1 mouse cellular context compared by ENCODE assay signal in genomic region chr15:81856938-81857723, GRCm38 (mm10).
TF ChIP-seq lines count a peak whose summit lies in the region.

No protein-coding gene starts in this region.

TF ChIP-seq in MEL, 35 proteins besides CTCF, POLR2A, EP300 and RAD21:
- TF ChIP-seq CHD1 (IDR thresholded peaks at IDR 0.05; ENCODE audit: low read depth, low read length) (0 out of 2 replicates have a peak, but pooled peaks have one; percentile 26), ZKSCAN1 (IDR thresholded peaks at IDR 0.05; ENCODE audit: low read depth, low read length) (no peak), NRF1 (IDR thresholded peaks at IDR 0.05; ENCODE audit: insufficient read depth, low read depth, low read length, poor library complexity, severe bottlenecking) (no peak), MAFK (IDR thresholded peaks at IDR 0.05; ENCODE audit: borderline replicate concordance, low read depth, low read length) (no peak), MYC (IDR thresholded peaks at IDR 0.05; ENCODE audit: low read depth, low read length) (no peak), SIN3A (IDR thresholded peaks at IDR 0.05; ENCODE audit: low read length) (peak; percentile 44), TBP (IDR thresholded peaks at IDR 0.05; ENCODE audit: low read depth, low read length) (no peak; the same call in 1 of the 2 replicates), JUND (IDR thresholded peaks at IDR 0.05; ENCODE audit: low read depth, low read length) (no peak), MAX (IDR thresholded peaks at IDR 0.05; ENCODE audit: low read length) (0 out of 2 replicates have a peak, but pooled peaks have one; percentile 10), MEF2A (IDR thresholded peaks at IDR 0.05; ENCODE audit: extremely low read depth, insufficient replicate concordance, low read depth, low read length, poor library complexity, severe bottlenecking) (no peak), USF1 (IDR thresholded peaks at IDR 0.05; ENCODE audit: low read depth, low read length) (no peak), SMC3 (IDR thresholded peaks at IDR 0.05; ENCODE audit: low read depth, low read length) (no peak), ETS1 (IDR thresholded peaks at IDR 0.05; ENCODE audit: low read depth, low read length) (no peak), ZC3H11A (IDR thresholded peaks at IDR 0.05; ENCODE audit: low read depth, low read length) (no peak), MAZ (IDR thresholded peaks at IDR 0.05; ENCODE audit: low read depth, low read length) (0 out of 2 replicates have a peak, but pooled peaks have one; percentile 53), USF2 (IDR thresholded peaks at IDR 0.05; ENCODE audit: borderline replicate concordance in 1 of 2, insufficient read depth in 1 of 2, low read depth in 1 of 2, low read length in 2 of 2) (no peak), POLR2AphosphoS5 (IDR thresholded peaks at IDR 0.05; ENCODE audit: borderline replicate concordance, low read depth, low read length) (no peak), TAL1 (IDR thresholded peaks at IDR 0.05; ENCODE audit: low read length) (no peak)
